Mouse (Mus musculus) kidney, adult 2 months (tissue): ENCODE measurements around the gene Slc25a43. TPM values are rescaled to one million over a fixed set of nuclear protein-coding genes. Genes with fewer than 3 reads are reported as not detected.
A peak's percentile ranks its signal among the peaks of the same experiment; 100 is the strongest.

Experiments
- DNase-seq: peaks from one replicate; pipeline ENCODE4 v3.0.0; 2021
- H3K27ac ChIP-seq: fragments of 200-500 bp; 2 replicates; pipeline ENCODE4 v1.5.1; 2012; ENCODE audit warnings: low read depth, low read length, control low read depth, inconsistent platforms; ENCODE audit not compliant: insufficient read depth
- H3K27me3 ChIP-seq: fragments of 200-500 bp; replicated peaks from 2 replicates; pipeline ENCODE4 v1.6.1; 2012; ENCODE audit warnings: mild to moderate bottlenecking, moderate library complexity, low read length, inconsistent platforms; ENCODE audit not compliant: control insufficient read depth, insufficient read depth
- H3K36me3 ChIP-seq: fragments of 200-500 bp; 2 replicates; pipeline ENCODE4 v1.6.1; 2012; ENCODE audit warnings: mild to moderate bottlenecking, moderate library complexity, low read length, inconsistent platforms; ENCODE audit not compliant: control insufficient read depth, insufficient read depth
- H3K4me1 ChIP-seq: fragments of 200-500 bp; 2 replicates; pipeline ENCODE4 v1.6.1; 2011; ENCODE audit warnings: low read length; ENCODE audit not compliant: control insufficient read depth, insufficient read depth
- H3K4me3 ChIP-seq: fragments of 200-500 bp; 2 replicates; pipeline ENCODE4 v1.5.1; 2011; ENCODE audit warnings: mild to moderate bottlenecking, low read depth, low read length, control low read depth; ENCODE audit not compliant: insufficient read depth
- CTCF ChIP-seq: fragments of 200-500 bp; conservative IDR thresholded peaks from 2 replicates; pipeline ENCODE4 v1.5.1; 2011; ENCODE audit warnings: low read depth, mild to moderate bottlenecking, control low read depth, low read length, moderate library complexity, mixed read lengths; ENCODE audit not compliant: insufficient read depth, insufficient read length
- POLR2A ChIP-seq: fragments of 200-500 bp; IDR thresholded peaks from one replicate; pipeline ENCODE4 v1.6.1; 2011; ENCODE audit warnings: low read depth, low read length, control low read depth
- WGBS: fragments of 180-500 bp; shearing (Covaris S2); methylation state at CpG from one replicate; pipeline ENCODE4 v1.1.7; 2018; 5-methylcytosine and 5-hydroxymethylcytosine counted together
- polyA plus RNA-seq: library from polyadenylated mRNA; depleted of rRNA; stranded (reverse); fragments of >200 nt; gene quantifications from 2 replicates; pipeline ENCODE4 v1.2.3, GENCODE M21; 2012

Gene Slc25a43
- polyA plus RNA-seq, 1 experiment: 0.97 TPM

DNA sequence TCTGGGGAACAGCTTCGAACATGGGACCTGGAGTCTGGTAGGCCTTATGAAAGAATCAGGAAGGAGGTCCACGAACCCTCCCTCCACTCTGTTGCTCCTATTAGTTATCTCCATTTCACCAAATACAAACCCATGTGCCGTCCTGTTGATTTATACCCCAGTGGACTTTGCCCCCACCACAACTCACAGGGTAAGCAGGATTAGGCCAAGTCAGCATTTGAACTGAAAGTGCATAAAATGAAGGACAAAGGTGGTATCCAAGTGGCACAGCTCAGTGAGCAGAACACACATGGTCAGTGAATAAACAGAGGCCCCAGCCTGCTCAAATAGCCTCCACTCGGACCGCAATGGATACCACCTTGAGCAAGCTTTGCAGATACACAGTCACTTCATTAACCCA lies 18.8 kb downstream of the Slc25a43 start:
- Histone ChIP-seq H3K27ac (peak overlapping the region; percentile 80), H3K36me3 (no peaks in the 10 kb centered on the region), H3K27me3 (no peaks in the 10 kb centered on the region), H3K4me3 (no peak overlapping the region), H3K4me1 (peaks cover 18% of the 10 kb centered on the region)
- TF ChIP-seq POLR2A (no peak), CTCF (no peak)
- DNase-seq: peak; percentile 85
- WGBS: 51% methylated on average over 5 of the region's 5 CpGs

DNA sequence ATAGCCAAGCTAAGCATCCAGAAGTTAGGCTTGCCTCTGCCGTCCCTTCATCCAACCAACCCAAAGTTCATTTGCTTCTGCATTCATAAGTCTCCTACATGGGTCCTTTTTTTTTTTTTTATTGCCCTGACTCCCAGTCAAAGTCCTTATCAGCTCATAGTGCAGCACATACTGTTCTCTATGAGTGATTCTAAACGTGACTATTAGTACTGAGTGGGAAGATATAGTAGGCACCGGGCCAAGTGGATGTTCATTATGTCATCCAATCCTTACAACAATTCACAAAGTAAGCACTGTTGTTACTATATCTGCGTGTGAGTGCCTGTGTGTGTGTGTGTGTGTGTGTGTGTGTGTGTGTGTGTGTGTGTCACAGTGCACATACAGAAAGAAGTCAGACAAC lies 19.4 kb downstream of the Slc25a43 start:
- Histone ChIP-seq H3K4me3 (no peak overlapping the region), H3K27me3 (no peaks in the 10 kb centered on the region), H3K36me3 (no peaks in the 10 kb centered on the region), H3K4me1 (peaks cover 18% of the 10 kb centered on the region), H3K27ac (peak overlapping the region; percentile 80)
- TF ChIP-seq POLR2A (no peak), CTCF (no peak)
- 42% methylated on average over 4 of the region's 4 CpGs for WGBS
- DNase-seq: no peak

DNA sequence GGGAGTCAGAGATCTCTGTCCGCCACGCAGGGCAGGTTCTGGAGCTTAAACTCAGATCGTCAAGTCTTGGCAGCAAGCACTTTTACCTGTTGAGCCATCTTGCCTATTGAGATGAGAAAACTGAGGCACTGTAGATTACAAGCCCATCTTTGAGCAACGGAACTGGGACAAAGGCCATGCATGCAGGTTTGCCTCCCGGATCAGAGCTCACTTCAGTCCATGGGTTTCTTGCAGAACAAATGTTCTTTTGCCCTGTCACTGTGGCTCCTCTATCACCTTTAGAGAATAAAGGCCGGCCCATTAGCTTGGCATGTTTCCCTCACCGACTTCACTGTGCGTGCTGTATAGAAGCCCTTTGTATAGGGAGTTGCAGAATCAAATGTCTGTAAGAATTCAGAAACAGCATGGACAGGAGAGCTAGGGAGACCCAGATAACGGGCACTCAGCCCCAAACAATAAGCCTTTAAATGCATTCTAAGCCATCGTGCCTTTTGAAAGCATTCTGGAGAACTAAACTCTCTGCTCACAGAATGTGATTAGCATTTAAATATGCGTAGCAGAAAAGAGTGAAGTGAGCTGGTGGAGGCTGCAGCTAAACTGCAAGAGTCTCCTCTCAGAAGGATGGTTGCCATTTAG lies 20.0 kb downstream of the Slc25a43 start:
- 52% methylated on average over 11 of the region's 11 CpGs for WGBS
- TF ChIP-seq POLR2A (no peak), CTCF (no peak)
- no peak for DNase-seq
- Histone ChIP-seq H3K27ac (peak overlapping the region; percentile 54; the same call in 1 of the 2 replicates), H3K4me3 (no peak overlapping the region), H3K27me3 (no peaks in the 10 kb centered on the region), H3K36me3 (no peaks in the 10 kb centered on the region), H3K4me1 (peaks cover 18% of the 10 kb centered on the region)

DNA sequence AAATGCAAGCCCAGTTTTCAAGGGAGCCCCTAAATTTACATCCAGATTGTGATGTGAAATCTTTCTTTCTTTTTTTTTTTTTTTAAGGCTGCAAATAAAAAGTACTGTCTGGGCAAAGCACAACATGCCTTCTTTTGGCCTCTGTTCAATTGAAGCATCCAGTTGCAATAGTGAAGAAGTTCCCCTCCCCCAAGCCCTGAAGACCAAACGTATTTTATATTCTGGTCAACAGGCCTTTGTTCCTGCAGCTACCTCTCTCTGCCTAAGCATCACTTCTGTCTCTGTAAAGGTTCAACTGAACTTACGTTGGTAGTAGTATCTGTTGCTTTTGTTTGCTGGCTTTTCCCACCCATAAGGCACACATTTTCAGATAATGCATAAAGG lies 20.5 kb downstream of the Slc25a43 start:
- no peak for DNase-seq
- Histone ChIP-seq H3K27me3 (no peaks in the 10 kb centered on the region), H3K4me1 (peaks cover 18% of the 10 kb centered on the region), H3K36me3 (no peaks in the 10 kb centered on the region), H3K27ac (no peak overlapping the region), H3K4me3 (no peak overlapping the region)
- TF ChIP-seq CTCF (no peak), POLR2A (no peak)
- 55% methylated on average over 2 of the region's 2 CpGs for WGBS

DNA sequence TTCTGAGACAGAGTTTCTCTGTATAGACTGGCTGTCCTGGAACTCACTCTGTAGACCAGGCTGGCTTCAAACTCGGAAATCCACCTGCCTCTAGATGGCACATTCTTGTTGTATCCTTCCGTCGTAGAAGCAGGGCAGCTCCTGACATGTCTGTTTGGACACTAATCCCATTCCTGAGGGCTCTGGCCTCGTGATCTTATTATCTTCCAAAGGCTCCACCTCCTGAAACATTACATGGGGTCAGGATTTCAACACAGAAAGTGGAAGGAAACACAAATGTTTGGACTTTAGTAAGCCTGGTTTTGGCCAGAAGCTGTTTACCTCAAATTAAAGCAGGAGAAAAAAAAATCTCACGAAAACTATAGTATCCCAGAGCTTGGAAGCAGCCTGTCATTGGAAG lies 23.9 kb downstream of the Slc25a43 start:
- WGBS: 67% methylated on average over 5 of the region's 5 CpGs
- TF ChIP-seq CTCF: no peak
- no peak for TF ChIP-seq POLR2A
- no peaks in the 10 kb centered on the region for H3K36me3 ChIP-seq
- H3K27ac ChIP-seq: no peak overlapping the region
- DNase-seq: no peak
- peaks cover 9% of the 10 kb centered on the region for H3K4me1 ChIP-seq
- no peak overlapping the region for H3K4me3 ChIP-seq
- no peaks in the 10 kb centered on the region for H3K27me3 ChIP-seq

DNA sequence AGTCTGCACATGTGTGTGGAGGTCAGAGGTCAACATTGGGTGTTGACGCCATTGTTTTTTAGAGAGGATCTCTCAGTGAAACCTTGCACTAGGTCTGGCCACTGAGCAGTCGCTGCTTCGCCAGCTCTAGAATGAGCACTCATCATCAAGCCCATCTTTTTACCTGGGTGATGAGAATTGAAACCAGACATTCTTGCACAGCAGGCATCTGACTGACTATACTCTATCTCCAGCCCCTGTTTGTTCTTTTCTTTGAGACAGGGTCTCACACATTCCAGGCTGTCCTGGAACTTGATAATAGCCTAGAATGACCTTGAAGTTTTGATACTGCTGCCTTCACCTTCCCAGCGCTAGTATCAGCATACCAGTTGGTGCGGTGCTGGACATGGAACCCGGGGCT lies 29.1 kb downstream of the Slc25a43 start:
- Histone ChIP-seq H3K4me1 (no peaks in the 10 kb centered on the region; the same call in 1 of the 2 replicates), H3K4me3 (no peak overlapping the region), H3K36me3 (no peaks in the 10 kb centered on the region), H3K27me3 (no peaks in the 10 kb centered on the region), H3K27ac (peak overlapping the region; percentile 64; the same call in 1 of the 2 replicates)
- no peak for DNase-seq
- 84% methylated on average over 6 of the region's 6 CpGs for WGBS
- no peak for TF ChIP-seq POLR2A
- TF ChIP-seq CTCF: no peak

DNA sequence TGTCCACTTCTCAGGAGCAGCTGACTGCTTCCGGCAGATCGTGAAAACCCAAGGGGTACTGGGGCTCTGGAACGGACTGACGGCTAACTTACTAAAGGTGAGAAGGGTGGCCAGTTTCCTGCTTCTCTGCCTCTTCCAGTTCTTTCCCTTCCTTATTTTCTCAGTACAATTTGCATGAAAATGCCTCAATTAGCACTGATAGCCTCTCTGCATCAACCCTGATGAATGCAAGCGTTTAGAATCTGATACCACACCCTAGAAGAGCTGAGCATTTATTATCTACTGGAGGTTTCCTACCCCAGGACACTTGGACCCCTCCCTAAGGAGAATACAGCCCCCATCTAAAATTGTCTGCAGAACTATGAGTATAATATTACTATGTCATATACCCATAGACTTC lies 32.1 kb downstream of the Slc25a43 start:
- H3K36me3 ChIP-seq: no peaks in the 10 kb centered on the region
- H3K27me3 ChIP-seq: no peaks in the 10 kb centered on the region
- no peak overlapping the region for H3K4me3 ChIP-seq
- H3K4me1 ChIP-seq: no peaks in the 10 kb centered on the region; the same call in 1 of the 2 replicates
- no peak for TF ChIP-seq POLR2A
- TF ChIP-seq CTCF: no peak
- no peak for DNase-seq
- H3K27ac ChIP-seq: no peak overlapping the region
- 92% methylated on average over 5 of the region's 5 CpGs for WGBS

DNA sequence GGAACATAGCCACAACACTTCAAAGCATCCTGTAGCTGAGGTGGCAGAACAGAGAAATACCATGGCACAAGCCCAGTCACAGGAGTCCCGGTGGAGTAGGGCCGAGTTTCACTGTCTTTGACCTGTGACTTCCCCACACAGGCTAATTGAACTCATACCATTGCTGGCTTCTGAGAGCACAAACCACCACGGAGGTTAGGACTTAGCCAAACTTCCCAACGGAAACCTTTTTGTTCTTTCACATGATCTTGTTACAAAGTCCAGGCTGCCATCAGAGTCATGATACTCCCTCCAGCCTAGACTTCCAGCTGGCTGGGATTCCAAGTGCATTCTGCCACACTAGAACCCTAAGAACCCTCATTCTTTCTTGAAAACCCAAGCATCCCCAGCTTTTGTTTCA lies 34.2 kb downstream of the Slc25a43 start:
- WGBS: 58% methylated on average over 4 of the region's 4 CpGs
- Histone ChIP-seq H3K27ac (no peak overlapping the region), H3K27me3 (no peaks in the 10 kb centered on the region), H3K36me3 (no peaks in the 10 kb centered on the region), H3K4me3 (no peak overlapping the region), H3K4me1 (no peaks in the 10 kb centered on the region)
- DNase-seq: peak; percentile 54
- no peak for TF ChIP-seq CTCF
- no peak for TF ChIP-seq POLR2A
